Mouse (Mus musculus): Measurements from ENCODE around the gene Dedd2.
"Not testable (repeated sequence)": the region's sequence is repeated elsewhere in the genome, so short reads cannot be mapped to it uniquely, and the experiment has no call there.

The Dedd2 gene

GRCm38 (mm10) chr7:25220457-25221101, at the start of gene Dedd2:
Gene Dedd2, minus strand, starts transcription at chr7:25220615.
- in situ Hi-C loops (cut with MboI; ENCODE audit: unreplicated experiment in 2 of 2), result no loop called here

- in situ Hi-C loops (cut with MboI; ENCODE audit: unreplicated experiment in 2 of 2), result loop anchor here (10.0 kb wide), 2 partner anchors 85 to 135 kb away; no protein-coding TSS in a partner anchor
Observed at GRCm38 (mm10) chr7:25269545-25270271, 49.3 kb upstream of the Dedd2 start.

- in situ Hi-C loops (cut with MboI; ENCODE audit: unreplicated experiment in 2 of 2), result no loop called here
Observed at GRCm38 (mm10) chr7:25269029-25269428, 48.6 kb upstream of the Dedd2 start.

GRCm38 (mm10) chr7:25268588-25268987, 48.2 kb upstream of the Dedd2 start:
- in situ Hi-C loops (cut with MboI; ENCODE audit: unreplicated experiment in 2 of 2), result no loop called here

- in situ Hi-C loops (cut with MboI; ENCODE audit: unreplicated experiment in 2 of 2), result no loop called here
Observed at GRCm38 (mm10) chr7:25267751-25268463, 47.5 kb upstream of the Dedd2 start.

GRCm38 (mm10) chr7:25267301-25267750, 46.9 kb upstream of the Dedd2 start, which contains the start of gene Cic:
Gene Cic, plus strand, starts transcription at chr7:25267704.
- in situ Hi-C loops (cut with MboI; ENCODE audit: unreplicated experiment in 2 of 2), result no loop called here

GRCm38 (mm10) chr7:25266180-25266962, 46.0 kb upstream of the Dedd2 start:
- in situ Hi-C loops (cut with MboI; ENCODE audit: unreplicated experiment in 2 of 2), result no loop called here

- in situ Hi-C loops (cut with MboI; ENCODE audit: unreplicated experiment in 2 of 2), result not testable (repeated sequence)
Observed at GRCm38 (mm10) chr7:25265743-25266142, 45.3 kb upstream of the Dedd2 start.

- in situ Hi-C loops (cut with MboI; ENCODE audit: unreplicated experiment in 2 of 2), result no loop called here
Observed at GRCm38 (mm10) chr7:25263968-25264870, 43.8 kb upstream of the Dedd2 start.

GRCm38 (mm10) chr7:25261896-25262295, 41.5 kb upstream of the Dedd2 start:
- in situ Hi-C loops (cut with MboI; ENCODE audit: unreplicated experiment in 2 of 2), result no loop called here

GRCm38 (mm10) chr7:25251822-25252221, 31.4 kb upstream of the Dedd2 start:
- in situ Hi-C loops (cut with MboI; ENCODE audit: unreplicated experiment in 2 of 2), result no loop called here

GRCm38 (mm10) chr7:25251071-25251791, 30.8 kb upstream of the Dedd2 start:
- in situ Hi-C loops (cut with MboI; ENCODE audit: unreplicated experiment in 2 of 2), result no loop called here

- in situ Hi-C loops (cut with MboI; ENCODE audit: unreplicated experiment in 2 of 2), result no loop called here
Observed at GRCm38 (mm10) chr7:25250141-25250972, 29.9 kb upstream of the Dedd2 start, which contains the start of gene Erf. Gene Erf, minus strand, starts transcription at chr7:25250761.

GRCm38 (mm10) chr7:25249314-25250140, 29.1 kb upstream of the Dedd2 start:
- in situ Hi-C loops (cut with MboI; ENCODE audit: unreplicated experiment in 2 of 2), result no loop called here

- in situ Hi-C loops (cut with MboI; ENCODE audit: unreplicated experiment in 2 of 2), result no loop called here
Observed at GRCm38 (mm10) chr7:25248846-25249313, 28.5 kb upstream of the Dedd2 start.

- in situ Hi-C loops (cut with MboI; ENCODE audit: unreplicated experiment in 2 of 2), result no loop called here
Observed at GRCm38 (mm10) chr7:25248018-25248647, 27.7 kb upstream of the Dedd2 start.
